Mouse (Mus musculus) cortical plate, adult 2 months (tissue): ENCODE measurements at regions not wholly inside any gene's neighbourhood (a gene's known extent, or its start where the extent isn't known, plus 50 kb on each side); places are given as distances from the start of the nearest gene placed in this dataset.
"Not testable (repeated sequence)": the region's sequence is repeated elsewhere in the genome, so short reads cannot be mapped to it uniquely, and the experiment has no call there.

Experiments used
- CTCF ChIP-seq: fragments of 200-500 bp; IDR thresholded peaks from 2 replicates; pipeline ENCODE4 v1.5.1; 2011; ENCODE audit warnings: mild to moderate bottlenecking, control low read depth, low read length; ENCODE audit not compliant: insufficient read depth; ENCODE audit errors: extremely low read depth
- POLR2A ChIP-seq: fragments of 200-500 bp; IDR thresholded peaks from 2 replicates; pipeline ENCODE4 v1.6.1; 2011; ENCODE audit warnings: mild to moderate bottlenecking, low read length, control low read depth; ENCODE audit not compliant: insufficient read depth; ENCODE audit errors: extremely low read depth

- TF ChIP-seq CTCF, POLR2A: not testable (repeated sequence)
Measured at GRCm38 (mm10) chr1:136682311-136682710, 57.6 kb downstream of the Zfp281 start.
